Mouse (Mus musculus) myocyte (in vitro differentiated cells): Measurements from ENCODE around the gene Tjp2. TPM values are rescaled to one million over a fixed set of nuclear protein-coding genes. Genes with fewer than 3 reads are reported as not detected.

ENCODE experiments used
- H3K27me3 ChIP-seq: one replicate; pipeline ENCODE4 v1.6.1; 2011; ENCODE audit not compliant: control insufficient read depth, insufficient read depth, insufficient read length
- H3K36me3 ChIP-seq: one replicate; pipeline ENCODE4 v1.6.1; 2011; ENCODE audit not compliant: control insufficient read depth, insufficient read depth
- H3K4me2 ChIP-seq: one replicate; pipeline ENCODE4 v1.6.1; 2011; ENCODE audit warnings: low read depth, control low read depth
- H3K4me3 ChIP-seq: one replicate; pipeline ENCODE4 v1.5.1; 2011; ENCODE audit warnings: mild to moderate bottlenecking, control low read depth, moderate library complexity
- H3K79me2 ChIP-seq: one replicate; pipeline ENCODE4 v1.6.1; 2011; ENCODE audit not compliant: control insufficient read depth, insufficient read depth
- H3ac ChIP-seq: one replicate; pipeline ENCODE4 v1.6.1; 2011; ENCODE audit not compliant: control insufficient read depth, insufficient read length
- CEBPB ChIP-seq: IDR thresholded peaks from 2 replicates; pipeline ENCODE4 v1.6.1; 2011; ENCODE audit warnings: mild to moderate bottlenecking, moderate library complexity; ENCODE audit not compliant: poor library complexity, insufficient read depth, severe bottlenecking
- E2F4 ChIP-seq: IDR thresholded peaks from one replicate; pipeline ENCODE4 v1.6.1; 2011; ENCODE audit warnings: mild to moderate bottlenecking, control low read depth, moderate library complexity; ENCODE audit not compliant: insufficient read depth
- MAX ChIP-seq: IDR thresholded peaks from one replicate; pipeline ENCODE4 v1.6.1; 2011; ENCODE audit warnings: low read depth, mild to moderate bottlenecking, control low read depth
- MYOD1 ChIP-seq, 3 experiments: IDR thresholded peaks; one replicate each; pipeline ENCODE4 v1.6.1; 2011; ENCODE audit warnings: control low read depth in 2 of 3, low read depth in 2 of 3, mild to moderate bottlenecking in 2 of 3, moderate library complexity in 1 of 3; ENCODE audit not compliant: insufficient read length in 2 of 3, control insufficient read depth in 1 of 3
- MYOG ChIP-seq, 3 experiments: IDR thresholded peaks; one replicate each; pipeline ENCODE4 v1.6.1; 2011; ENCODE audit warnings: control low read depth in 2 of 3, low read depth in 2 of 3, mild to moderate bottlenecking in 2 of 3; ENCODE audit not compliant: insufficient read length in 2 of 3, control insufficient read depth in 1 of 3, insufficient read depth in 1 of 3
- POLR2A ChIP-seq: IDR thresholded peaks from one replicate; pipeline ENCODE4 v1.6.1; 2011; ENCODE audit warnings: low read depth, mild to moderate bottlenecking, control low read depth, moderate library complexity; ENCODE audit not compliant: insufficient read length
- POLR2AphosphoS2 ChIP-seq: IDR thresholded peaks from one replicate; pipeline ENCODE4 v1.6.1; 2011; ENCODE audit warnings: low read depth, control low read depth; ENCODE audit not compliant: insufficient read length
- REST ChIP-seq: IDR thresholded peaks from one replicate; pipeline ENCODE4 v1.6.1; 2011; ENCODE audit warnings: mild to moderate bottlenecking, control low read depth, moderate library complexity; ENCODE audit not compliant: insufficient read depth, insufficient read length
- SRF ChIP-seq: IDR thresholded peaks from one replicate; pipeline ENCODE4 v1.6.1; 2011; ENCODE audit warnings: low read depth; ENCODE audit not compliant: control insufficient read depth, insufficient read length
- TCF12 ChIP-seq: IDR thresholded peaks from one replicate; pipeline ENCODE4 v1.6.1; 2011; ENCODE audit warnings: mild to moderate bottlenecking, control low read depth; ENCODE audit not compliant: poor library complexity, insufficient read depth, severe bottlenecking
- TCF3 ChIP-seq: IDR thresholded peaks from one replicate; pipeline ENCODE4 v1.6.1; 2011; ENCODE audit warnings: low read depth, control low read depth; ENCODE audit not compliant: insufficient read length
- USF1 ChIP-seq: IDR thresholded peaks from one replicate; pipeline ENCODE4 v1.6.1; 2011; ENCODE audit warnings: low read depth, mild to moderate bottlenecking, control low read depth, moderate library complexity
- polyA plus RNA-seq: library from polyadenylated mRNA; unstranded; fragments of >200 nt; fragmentation: generic; extraction: Trizol; gene quantifications from one replicate; pipeline ENCODE4 v1.2.1, GENCODE M21; 2012; ENCODE audit warnings: missing spikeins

Tjp2 gene
- polyA plus RNA-seq, 1 experiment = 5.2 TPM

- Histone ChIP-seq H3K79me2 (peaks cover 5% of the 10 kb centered on the region), H3K4me2 (no peak overlapping the region), H3K4me3 (no peak overlapping the region), H3K27me3 (no peaks in the 10 kb centered on the region), H3K36me3 (no peaks in the 10 kb centered on the region), H3ac (no peak overlapping the region)
- TF ChIP-seq USF1 (no peak), CEBPB (no peak), POLR2AphosphoS2 (no peak), TCF3 (no peak), MYOG (IDR thresholded peaks at IDR 0.05; ENCODE audit: control insufficient read depth in 1 of 3, insufficient read depth in 1 of 3, insufficient read length in 2 of 3, low read depth in 2 of 3) (no peak), POLR2A (no peak)
Observed at GRCm38 (mm10) chr19:24156067-24156455, 68.8 kb downstream of the Tjp2 start.

- Histone ChIP-seq H3K4me2 (no peak overlapping the region), H3K79me2 (peaks cover 5% of the 10 kb centered on the region), H3K27me3 (no peaks in the 10 kb centered on the region), H3K36me3 (no peaks in the 10 kb centered on the region), H3K4me3 (no peak overlapping the region), H3ac (no peak overlapping the region)
- TF ChIP-seq TCF12 (no peak), POLR2A (no peak), POLR2AphosphoS2 (no peak), MYOD1 (IDR thresholded peaks at IDR 0.05; ENCODE audit: control insufficient read depth in 1 of 3, insufficient read length in 2 of 3, low read depth in 2 of 3) (no peak), SRF (no peak), TCF3 (no peak), E2F4 (no peak), CEBPB (no peak)
Observed at GRCm38 (mm10) chr19:24155395-24156066, 69.3 kb downstream of the Tjp2 start.

- Histone ChIP-seq H3K27me3 (no peaks in the 10 kb centered on the region), H3ac (no peak overlapping the region), H3K79me2 (no peaks in the 10 kb centered on the region), H3K4me3 (no peak overlapping the region), H3K36me3 (no peaks in the 10 kb centered on the region), H3K4me2 (no peak overlapping the region)
- no peak for TF ChIP-seq CEBPB
Observed at GRCm38 (mm10) chr19:24153266-24154023, 71.4 kb downstream of the Tjp2 start.

- H3ac ChIP-seq = no peak overlapping the region
- no peaks in the 10 kb centered on the region for H3K27me3 ChIP-seq
- TF ChIP-seq CEBPB (no peak), POLR2A (no peak), MYOG (IDR thresholded peaks at IDR 0.05; ENCODE audit: control insufficient read depth in 1 of 3, insufficient read depth in 1 of 3, insufficient read length in 2 of 3, low read depth in 2 of 3) (no peak), POLR2AphosphoS2 (no peak), TCF12 (no peak), MAX (no peak), SRF (no peak), MYOD1 (IDR thresholded peaks at IDR 0.05; ENCODE audit: control insufficient read depth in 1 of 3, insufficient read length in 2 of 3, low read depth in 2 of 3) (no peak), TCF3 (no peak), REST (no peak), E2F4 (no peak)
- no peaks in the 10 kb centered on the region for H3K79me2 ChIP-seq
- no peaks in the 10 kb centered on the region for H3K36me3 ChIP-seq
- H3K4me2 ChIP-seq = no peak overlapping the region
- H3K4me3 ChIP-seq = no peak overlapping the region
Observed at GRCm38 (mm10) chr19:24144009-24144408, 80.8 kb downstream of the Tjp2 start.

GRCm38 (mm10) chr19:24142621-24143061 is 82.2 kb downstream of the Tjp2 start:
- Histone ChIP-seq H3K27me3 (no peaks in the 10 kb centered on the region), H3K4me2 (no peak overlapping the region), H3K79me2 (no peaks in the 10 kb centered on the region), H3K4me3 (no peak overlapping the region), H3K36me3 (no peaks in the 10 kb centered on the region), H3ac (no peak overlapping the region)
- TF ChIP-seq TCF12 (no peak), TCF3 (no peak), E2F4 (no peak), POLR2AphosphoS2 (no peak), MAX (no peak), USF1 (no peak), CEBPB (no peak)
